Mouse (Mus musculus) erythroblast, embryonic 14.5 days (primary cell): ENCODE data around the gene Ip6k2.

Experiments
- GATA1 ChIP-seq: IDR thresholded peaks from 2 replicates; pipeline ENCODE4 v1.6.1; 2012; ENCODE audit warnings: low read length, inconsistent platforms, mixed read lengths
- TAL1 ChIP-seq: IDR thresholded peaks from 3 replicates; pipeline ENCODE4 v1.6.1; 2012; ENCODE audit warnings: low read length, inconsistent platforms, mixed read lengths

DNA sequence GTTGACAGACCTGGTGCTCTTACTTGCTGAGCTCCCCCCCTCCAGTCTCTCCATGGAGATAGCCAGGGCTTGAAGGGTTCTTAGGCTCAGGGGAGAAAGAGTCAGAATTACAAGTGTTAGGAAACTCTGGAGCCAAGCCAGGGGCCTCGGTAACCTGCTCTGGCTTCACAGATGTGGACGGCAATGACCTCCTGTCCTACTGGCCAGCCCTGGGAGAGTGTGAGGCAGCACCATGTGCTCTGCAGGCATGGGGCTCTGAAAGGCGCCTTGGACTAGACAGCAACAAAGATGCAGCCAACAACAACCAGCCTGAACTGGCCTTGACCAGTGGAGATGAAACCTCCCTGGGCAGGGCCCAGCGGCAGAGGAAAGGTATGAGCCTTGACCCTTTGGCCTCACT, 63.8 kb downstream of the Ip6k2 start:
- no peak for TF ChIP-seq GATA1
- no peak for TF ChIP-seq TAL1
